ENCODE assay signal across 17 mouse cellular contexts in genomic region chr5:28060506-28060905, GRCm38 (mm10). TPM values are rescaled to one million over a fixed set of nuclear protein-coding genes. Genes with fewer than 3 reads are reported as not detected.
DNase-seq lines count a peak whose midpoint lies in the region; ATAC-seq and TF ChIP-seq lines count a peak whose summit lies in the region.
"Had no signal": no experiment of that assay in that cellular context is flagged by ENCODE, and none has a peak within 500 bp of the region (broad histone marks: within the 10 kb centered on the region; RNA-seq: fewer than 3 reads in every experiment).

No protein-coding gene starts in this region.

- no peak overlapping the region for H3K4me2 ChIP-seq in intestine, embryonic 15.5 days (replicated peaks)
- H3K4me2 ChIP-seq in intestine, postnatal 0 days (replicated peaks; ENCODE audit: low read depth), result no peak overlapping the region
- no peak overlapping the region for H3K4me2 ChIP-seq in forebrain, postnatal 0 days (ENCODE audit: low read depth)
- H3K4me2 ChIP-seq: embryonic facial prominence, embryonic 15.5 days; hindbrain, embryonic 15.5 days; kidney, embryonic 15.5 days; liver, embryonic 15.5 days had no signal

- peaks cover 9% of the 10 kb centered on the region for H3K4me1 ChIP-seq in intestine, embryonic 15.5 days (replicated peaks)
- no peaks in the 10 kb centered on the region for H3K4me1 ChIP-seq in intestine, postnatal 0 days (replicated peaks; ENCODE audit: control insufficient read depth, insufficient read depth, low read length)
- no peaks in the 10 kb centered on the region for H3K4me1 ChIP-seq in forebrain, postnatal 0 days (ENCODE audit: insufficient read depth)
- H3K4me1 ChIP-seq: hindbrain, embryonic 15.5 days; kidney, embryonic 15.5 days had no signal

- no peak for ATAC-seq in intestine, embryonic 15.5 days
- ATAC-seq in intestine, postnatal 0 days, result no peak
- ATAC-seq in forebrain, postnatal 0 days, result peak; percentile 87
- ATAC-seq: midbrain, embryonic 16.5 days had no signal

- H3K9ac ChIP-seq in intestine, embryonic 15.5 days, result no peak overlapping the region
- no peak overlapping the region for H3K9ac ChIP-seq in intestine, postnatal 0 days (ENCODE audit: low read depth, low read length)
- no peak overlapping the region for H3K9ac ChIP-seq in forebrain, postnatal 0 days
- H3K9ac ChIP-seq: embryonic facial prominence, embryonic 15.5 days; hindbrain, embryonic 15.5 days; kidney, embryonic 15.5 days; liver, embryonic 15.5 days had no signal

- no peaks in the 10 kb centered on the region for H3K36me3 ChIP-seq in intestine, embryonic 15.5 days
- H3K36me3 ChIP-seq in intestine, postnatal 0 days (ENCODE audit: control insufficient read depth, insufficient read depth), result no peaks in the 10 kb centered on the region
- no peaks in the 10 kb centered on the region for H3K36me3 ChIP-seq in forebrain, postnatal 0 days (ENCODE audit: insufficient read depth)
- H3K36me3 ChIP-seq: embryonic facial prominence, embryonic 15.5 days; hindbrain, embryonic 15.5 days; kidney, embryonic 15.5 days; liver, embryonic 15.5 days had no signal

- H3K4me3 ChIP-seq in intestine, embryonic 15.5 days (replicated peaks), result no peak overlapping the region
- H3K4me3 ChIP-seq in intestine, postnatal 0 days (ENCODE audit: low read depth, low read length), result no peak overlapping the region
- no peak overlapping the region for H3K4me3 ChIP-seq in forebrain, postnatal 0 days (ENCODE audit: low read depth, low read length)
- H3K4me3 ChIP-seq: embryonic facial prominence, embryonic 15.5 days; hindbrain, embryonic 15.5 days; kidney, embryonic 15.5 days; left cerebral cortex, adult 2 months; liver, embryonic 15.5 days had no signal

- no peaks in the 10 kb centered on the region for H3K27me3 ChIP-seq in intestine, embryonic 15.5 days (replicated peaks)
- H3K27me3 ChIP-seq in intestine, postnatal 0 days (replicated peaks; ENCODE audit: control insufficient read depth, insufficient read depth, low read length), result no peaks in the 10 kb centered on the region
- H3K27me3 ChIP-seq in forebrain, postnatal 0 days (ENCODE audit: insufficient read depth, low read length), result no peaks in the 10 kb centered on the region
- H3K27me3 ChIP-seq: embryonic facial prominence, embryonic 15.5 days; hindbrain, embryonic 15.5 days; kidney, embryonic 15.5 days; liver, embryonic 15.5 days had no signal

- no peaks in the 10 kb centered on the region for H3K9me3 ChIP-seq in intestine, embryonic 15.5 days
- H3K9me3 ChIP-seq in intestine, postnatal 0 days (ENCODE audit: control insufficient read depth), result no peaks in the 10 kb centered on the region
- no peaks in the 10 kb centered on the region for H3K9me3 ChIP-seq in forebrain, postnatal 0 days (ENCODE audit: low read length)
- H3K9me3 ChIP-seq: embryonic facial prominence, embryonic 15.5 days; hindbrain, embryonic 15.5 days; kidney, embryonic 15.5 days; liver, embryonic 15.5 days had no signal

- peak overlapping the region; percentile 51 for H3K27ac ChIP-seq in intestine, embryonic 15.5 days
- no peak overlapping the region for H3K27ac ChIP-seq in intestine, postnatal 0 days (ENCODE audit: low read depth, low read length)
- H3K27ac ChIP-seq in forebrain, postnatal 0 days (ENCODE audit: low read depth, low read length), result peak overlapping the region; percentile 36; the same call in 1 of the 2 replicates
- H3K27ac ChIP-seq: embryonic facial prominence, embryonic 15.5 days; hindbrain, embryonic 15.5 days; kidney, embryonic 15.5 days; left cerebral cortex, adult 2 months; liver, embryonic 15.5 days had no signal

- no peak for TF ChIP-seq CTCF in intestine, postnatal 0 days (IDR thresholded peaks at IDR 0.05; ENCODE audit: low read depth)
- TF ChIP-seq CTCF in forebrain, postnatal 0 days (IDR thresholded peaks at IDR 0.05; ENCODE audit: low read depth), result no peak

- peak; percentile 77 to 82 for DNase-seq in cerebellum, postnatal 10 days
- DNase-seq in cerebellum, adult 8-10 months, result no peak
- peak; percentile 63 for DNase-seq in forebrain, postnatal 0 days
- DNase-seq in lung, postnatal 10 days, result peak; percentile 37
- no peak for DNase-seq in ovary, postnatal 10 days (ENCODE audit: low spot score)
- no peak for DNase-seq in urinary bladder, postnatal 14 days (ENCODE audit: low spot score)
- DNase-seq: B cell, adult 2 months; gastrocnemius, postnatal 10 days; thymus, adult 2 months had no signal

RNA-seq across cellular contexts. Expression of gene Insig1, which starts 10.7 kb away (rescaled TPM):
- 222 and 228 TPM in 2 replicates for polyA plus RNA-seq in intestine, embryonic 15.5 days (2015; fragmentation: Nextera tagmentation; extraction: Ambion mirVana)
- polyA plus RNA-seq in intestine, postnatal 0 days (2015; fragmentation: Nextera tagmentation; extraction: Ambion mirVana), result 100 and 102 TPM in 2 replicates
- total RNA-seq in forebrain, postnatal 0 days (2014; rRNA removed), result 127 and 140 TPM in 2 replicates
- 100 and 101 TPM in 2 replicates for polyA plus RNA-seq in forebrain, postnatal 0 days (2015; fragmentation: Nextera tagmentation; extraction: Ambion mirVana)

Comparison
In these comparisons a context has a peak if more than half of its experiments do, and no peak if none do; other contexts are left out.
1. DNase-seq: peak in cerebellum, postnatal 10 days (2 of 2), forebrain, postnatal 0 days (single experiment) and lung, postnatal 10 days (single experiment); none in cerebellum, adult 8-10 months (single experiment), ovary, postnatal 10 days (single experiment) and urinary bladder, postnatal 14 days (single experiment).